Mouse (Mus musculus) neural tube, embryonic 11.5 days (tissue): ENCODE results near the gene L3mbtl1. TPM values are rescaled to one million over a fixed set of nuclear protein-coding genes. Genes with fewer than 3 reads are reported as not detected.

Experiments
- ATAC-seq: fragments of 200-750 bp; cut with Nextera tagmentation; 2 replicates; pipeline ENCODE4 v1.8.0; 2017; ENCODE audit warnings: moderate number of reproducible peaks, mild to moderate bottlenecking, moderate TSS enrichment, moderate library complexity; ENCODE audit not compliant: insufficient read depth, low FRiP score, low TSS enrichment
- DNase-seq: peaks from one replicate; pipeline ENCODE4 v3.0.0-alpha.2; 2015; ENCODE audit warnings: low spot score
- H3K27ac ChIP-seq: fragments of 300-500 bp; sonication (generic); 2 replicates; pipeline ENCODE4 v1.5.1; 2014; ENCODE audit warnings: low read depth, mild to moderate bottlenecking, low read length
- H3K27me3 ChIP-seq: fragments of 300-500 bp; sonication (generic); 2 replicates; pipeline ENCODE4 v1.6.1; 2014; ENCODE audit warnings: mild to moderate bottlenecking, low read length, mixed read lengths; ENCODE audit not compliant: control insufficient read depth, insufficient read depth
- H3K36me3 ChIP-seq: fragments of 300-500 bp; sonication (generic); 2 replicates; pipeline ENCODE4 v1.6.1; 2014; ENCODE audit warnings: mild to moderate bottlenecking, low read length, moderate library complexity, mixed read lengths; ENCODE audit not compliant: control insufficient read depth, insufficient read depth
- H3K4me1 ChIP-seq: fragments of 300-500 bp; sonication (generic); 2 replicates; pipeline ENCODE4 v1.6.1; 2014; ENCODE audit warnings: low read length, mixed read lengths; ENCODE audit not compliant: control insufficient read depth, insufficient read depth
- H3K4me2 ChIP-seq: fragments of 300-500 bp; sonication (generic); 2 replicates; pipeline ENCODE4 v1.6.1; 2014; ENCODE audit warnings: low read depth, mild to moderate bottlenecking, moderate library complexity
- H3K4me3 ChIP-seq: fragments of 300-500 bp; sonication (generic); 2 replicates; pipeline ENCODE4 v1.5.1; 2014; ENCODE audit warnings: low read depth, low read length
- H3K9ac ChIP-seq: fragments of 300-500 bp; sonication (generic); 2 replicates; pipeline ENCODE4 v1.6.1; 2014; ENCODE audit warnings: mild to moderate bottlenecking, low read length
- H3K9me3 ChIP-seq: fragments of 300-500 bp; sonication (generic); 2 replicates; pipeline ENCODE4 v1.6.1; 2016; ENCODE audit warnings: low read length; ENCODE audit not compliant: control insufficient read depth
- WGBS: fragments of 180-500 bp; shearing (Covaris S2); extraction: QIAGEN DNeasy Blood & Tissue Kit; methylation state at CpG from one replicate; pipeline ENCODE4 v1.1.7; 2014; 5-methylcytosine and 5-hydroxymethylcytosine counted together
- polyA plus RNA-seq: library from polyadenylated mRNA; unstranded; fragments of >200 nt; fragmentation: Nextera tagmentation; extraction: Ambion mirVana; gene quantifications from 2 replicates; pipeline ENCODE4 v1.2.1, GENCODE M21; 2014

L3mbtl1 gene
- polyA plus RNA-seq, 1 experiment from 2014 or later: 0.05 TPM

DNA sequence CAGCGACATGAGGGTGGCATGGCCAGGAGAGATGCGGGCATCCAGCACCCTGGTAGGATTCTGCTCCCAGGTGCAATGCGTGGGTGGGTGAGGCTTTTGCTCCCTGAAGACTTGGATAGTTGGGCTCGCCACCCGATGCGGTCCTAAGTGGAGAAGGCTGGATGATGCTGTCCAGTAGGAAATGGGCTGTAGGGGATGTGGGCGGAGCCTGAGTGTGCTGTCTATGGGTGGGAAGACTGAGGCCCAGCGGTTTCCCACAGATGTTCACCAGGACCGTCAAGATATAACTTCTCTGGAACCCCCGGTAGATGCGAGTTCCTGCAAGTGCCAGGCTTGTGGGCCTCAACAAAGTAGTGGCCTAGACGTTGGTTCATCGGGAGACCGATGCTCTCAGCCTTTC lies 4.9 kb downstream of the L3mbtl1 start:
- H3K9ac ChIP-seq: no peak overlapping the region
- no peaks in the 10 kb centered on the region for H3K4me1 ChIP-seq
- no peak for DNase-seq
- 60% methylated on average over 14 of the region's 14 CpGs for WGBS
- peaks cover 8% of the 10 kb centered on the region for H3K27me3 ChIP-seq
- ATAC-seq: no peak
- H3K9me3 ChIP-seq: no peaks in the 10 kb centered on the region
- peak overlapping the region; percentile 15; the same call in 1 of the 2 replicates for H3K4me3 ChIP-seq
- H3K4me2 ChIP-seq: peak overlapping the region; percentile 20; the same call in 1 of the 2 replicates
- no peak overlapping the region for H3K27ac ChIP-seq
- H3K36me3 ChIP-seq: no peaks in the 10 kb centered on the region

GRCm38 (mm10) chr2:162950776-162951175 lies 7.5 kb downstream of the L3mbtl1 start:
- 90% methylated on average over 2 of the region's 2 CpGs for WGBS
- ATAC-seq: no peak
- no peaks in the 10 kb centered on the region for H3K36me3 ChIP-seq

GRCm38 (mm10) chr2:162956843-162957242 lies 13.6 kb downstream of the L3mbtl1 start:
- Histone ChIP-seq H3K9ac (no peak overlapping the region), H3K4me1 (no peaks in the 10 kb centered on the region), H3K4me3 (no peak overlapping the region), H3K9me3 (no peaks in the 10 kb centered on the region), H3K4me2 (no peak overlapping the region), H3K27ac (no peak overlapping the region), H3K36me3 (no peaks in the 10 kb centered on the region), H3K27me3 (no peaks in the 10 kb centered on the region)
- WGBS: 88% methylated on average over 2 of the region's 2 CpGs
- DNase-seq (no peak), ATAC-seq (no peak)

More at GRCm38 (mm10) chr2:162950776-162951175, 7.5 kb downstream of the L3mbtl1 start:
- Histone ChIP-seq H3K27ac (no peak overlapping the region), H3K4me2 (no peak overlapping the region), H3K9me3 (no peaks in the 10 kb centered on the region), H3K9ac (no peak overlapping the region), H3K27me3 (no peaks in the 10 kb centered on the region), H3K4me3 (no peak overlapping the region), H3K4me1 (no peaks in the 10 kb centered on the region)
- DNase-seq: no peak

- no peak for ATAC-seq
- DNase-seq: no peak
- H3K27me3 ChIP-seq: no peaks in the 10 kb centered on the region
- WGBS: 74% methylated on average over 8 of the region's 10 CpGs
- H3K4me1 ChIP-seq: no peaks in the 10 kb centered on the region
- H3K4me3 ChIP-seq: no peak overlapping the region
- no peak overlapping the region for H3K4me2 ChIP-seq
- no peaks in the 10 kb centered on the region for H3K9me3 ChIP-seq
- H3K9ac ChIP-seq: no peak overlapping the region
- no peak overlapping the region for H3K27ac ChIP-seq
- H3K36me3 ChIP-seq: no peaks in the 10 kb centered on the region
Observed at GRCm38 (mm10) chr2:162961321-162961720, 18.0 kb downstream of the L3mbtl1 start.

DNA sequence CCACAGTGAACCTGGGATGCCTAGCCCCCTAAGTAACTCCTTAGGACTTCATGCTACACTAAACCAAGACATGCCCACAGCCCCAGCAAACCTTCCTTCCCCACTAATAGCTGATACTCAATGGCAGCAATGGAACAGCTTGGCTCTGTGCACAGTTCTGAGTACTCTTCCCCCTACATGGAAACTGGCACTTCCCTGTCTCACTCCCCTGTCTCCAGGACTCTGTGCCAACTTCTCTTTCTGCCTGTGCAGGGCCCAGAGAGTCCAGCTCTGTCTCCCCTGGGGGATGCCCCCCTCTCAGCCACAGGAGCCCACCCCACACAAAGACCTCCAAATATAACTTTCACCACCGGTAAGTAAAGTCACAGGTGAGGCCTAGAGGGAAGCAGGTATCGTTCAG lies 23.5 kb downstream of the L3mbtl1 start:
- ATAC-seq (no peak), DNase-seq (no peak)
- no peak overlapping the region for H3K9ac ChIP-seq
- no peaks in the 10 kb centered on the region for H3K9me3 ChIP-seq
- H3K27me3 ChIP-seq: no peaks in the 10 kb centered on the region
- H3K27ac ChIP-seq: no peak overlapping the region
- no peak overlapping the region for H3K4me3 ChIP-seq
- H3K4me1 ChIP-seq: no peaks in the 10 kb centered on the region
- H3K36me3 ChIP-seq: no peaks in the 10 kb centered on the region
- no peak overlapping the region for H3K4me2 ChIP-seq
- 89% methylated on average over 2 of the region's 2 CpGs for WGBS

GRCm38 (mm10) chr2:162968357-162968756 lies 25.1 kb downstream of the L3mbtl1 start:
- Histone ChIP-seq H3K9me3 (no peaks in the 10 kb centered on the region), H3K27ac (no peak overlapping the region), H3K27me3 (no peaks in the 10 kb centered on the region), H3K9ac (no peak overlapping the region), H3K4me1 (no peaks in the 10 kb centered on the region), H3K4me2 (no peak overlapping the region), H3K36me3 (no peaks in the 10 kb centered on the region), H3K4me3 (no peak overlapping the region)
- DNase-seq: peak; percentile 49
- peak; percentile 27; the same call in 1 of the 2 replicates for ATAC-seq
- 16% methylated on average over 5 of the region's 5 CpGs for WGBS

DNA sequence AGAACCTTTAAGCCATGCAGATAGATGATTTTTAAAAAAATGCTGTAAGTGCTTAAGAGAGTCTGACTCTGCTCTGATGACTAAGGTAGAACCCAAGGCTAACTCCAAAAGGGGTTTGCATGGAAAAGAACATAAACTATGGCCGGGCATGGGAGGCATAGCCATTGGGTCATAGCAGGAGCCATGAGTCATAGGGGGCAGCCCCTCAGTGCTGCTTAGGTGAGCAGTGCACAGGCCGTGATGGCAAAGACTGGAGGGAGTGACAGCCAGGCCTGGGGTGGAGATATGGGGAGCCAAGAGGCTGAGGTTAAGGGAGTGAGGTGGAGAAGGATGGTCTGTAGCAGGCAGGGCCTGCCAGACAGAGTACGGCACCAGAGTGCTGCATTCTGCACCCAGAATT lies 25.8 kb downstream of the L3mbtl1 start:
- no peaks in the 10 kb centered on the region for H3K9me3 ChIP-seq
- no peak overlapping the region for H3K27ac ChIP-seq
- ATAC-seq (no peak), DNase-seq (no peak)
- 88% methylated on average over 3 of the region's 3 CpGs for WGBS
- no peak overlapping the region for H3K4me3 ChIP-seq
- peaks cover 3% of the 10 kb centered on the region; the same call in 1 of the 2 replicates for H3K4me1 ChIP-seq
- H3K27me3 ChIP-seq: no peaks in the 10 kb centered on the region
- H3K9ac ChIP-seq: no peak overlapping the region
- H3K36me3 ChIP-seq: no peaks in the 10 kb centered on the region
- H3K4me2 ChIP-seq: no peak overlapping the region

GRCm38 (mm10) chr2:162970896-162971295 lies 27.6 kb downstream of the L3mbtl1 start:
- H3K4me1 ChIP-seq: peaks cover 3% of the 10 kb centered on the region; the same call in 1 of the 2 replicates
- H3K27me3 ChIP-seq: no peaks in the 10 kb centered on the region
- H3K9ac ChIP-seq: no peak overlapping the region
- H3K4me3 ChIP-seq: no peak overlapping the region
- no peaks in the 10 kb centered on the region for H3K36me3 ChIP-seq
- ATAC-seq (no peak), DNase-seq (no peak)
- 88% methylated on average over 6 of the region's 6 CpGs for WGBS
- H3K9me3 ChIP-seq: no peaks in the 10 kb centered on the region
- no peak overlapping the region for H3K27ac ChIP-seq
- H3K4me2 ChIP-seq: no peak overlapping the region

GRCm38 (mm10) chr2:162972752-162973151 lies 29.5 kb downstream of the L3mbtl1 start:
- H3K4me3 ChIP-seq: no peak overlapping the region
- no peaks in the 10 kb centered on the region for H3K9me3 ChIP-seq
- H3K9ac ChIP-seq: no peak overlapping the region
- no peak overlapping the region for H3K27ac ChIP-seq
- WGBS: 41% methylated on average over 7 of the region's 7 CpGs
- DNase-seq (no peak), ATAC-seq (no peak)
- peaks cover 3% of the 10 kb centered on the region; the same call in 1 of the 2 replicates for H3K4me1 ChIP-seq
- H3K36me3 ChIP-seq: no peaks in the 10 kb centered on the region
- no peak overlapping the region for H3K4me2 ChIP-seq
- H3K27me3 ChIP-seq: no peaks in the 10 kb centered on the region
